ENCODE assay signal across 7 mouse cellular contexts in genomic region chr12:112950761-112951129, GRCm38 (mm10). TPM values are rescaled to one million over a fixed set of nuclear protein-coding genes. Genes with fewer than 3 reads are reported as not detected.
DNase-seq lines count a peak whose midpoint lies in the region; ATAC-seq lines count a peak whose summit lies in the region.

No protein-coding gene starts in this region.

- peak overlapping the region; percentile 83 for H3K4me2 ChIP-seq in lung, embryonic 15.5 days
- peak overlapping the region; percentile 92 for H3K4me2 ChIP-seq in embryonic facial prominence, embryonic 13.5 days
- peak overlapping the region; percentile 95 for H3K4me2 ChIP-seq in intestine, embryonic 15.5 days (replicated peaks)
- H3K4me2 ChIP-seq in neural tube, embryonic 14.5 days (ENCODE audit: low read depth, low read length) = peak overlapping the region; percentile 77

- H3K4me1 ChIP-seq in lung, embryonic 15.5 days = peaks cover 37% of the 10 kb centered on the region
- H3K4me1 ChIP-seq in embryonic facial prominence, embryonic 13.5 days = peaks cover 14% of the 10 kb centered on the region
- H3K4me1 ChIP-seq in intestine, embryonic 15.5 days (replicated peaks) = peaks cover 20% of the 10 kb centered on the region
- H3K4me1 ChIP-seq in neural tube, embryonic 14.5 days (ENCODE audit: control insufficient read depth, insufficient read depth, low read length) = peaks cover 13% of the 10 kb centered on the region; the same call in 1 of the 2 replicates

- 2% methylated on average over 6 of the region's 6 CpGs for WGBS in lung, embryonic 15.5 days
- WGBS in embryonic facial prominence, embryonic 13.5 days = 6% methylated on average over 6 of the region's 6 CpGs
- WGBS in intestine, embryonic 15.5 days = 6% methylated on average over 6 of the region's 6 CpGs
- 4% methylated on average over 6 of the region's 6 CpGs for WGBS in neural tube, embryonic 14.5 days

- H3K27ac ChIP-seq in lung, embryonic 15.5 days = peak overlapping the region; percentile 88
- peak overlapping the region; percentile 69; the same call in 1 of the 2 replicates for H3K27ac ChIP-seq in embryonic facial prominence, embryonic 13.5 days
- peak overlapping the region; percentile 73 for H3K27ac ChIP-seq in intestine, embryonic 15.5 days
- H3K27ac ChIP-seq in neural tube, embryonic 14.5 days (ENCODE audit: low read depth, low read length) = peak overlapping the region; percentile 83

- H3K36me3 ChIP-seq in lung, embryonic 15.5 days = no peaks in the 10 kb centered on the region
- no peaks in the 10 kb centered on the region for H3K36me3 ChIP-seq in embryonic facial prominence, embryonic 13.5 days
- H3K36me3 ChIP-seq in intestine, embryonic 15.5 days = no peaks in the 10 kb centered on the region
- H3K36me3 ChIP-seq in neural tube, embryonic 14.5 days (ENCODE audit: control insufficient read depth, insufficient read depth, low read length) = no peaks in the 10 kb centered on the region

- H3K27me3 ChIP-seq in lung, embryonic 15.5 days = no peaks in the 10 kb centered on the region
- no peaks in the 10 kb centered on the region; the same call in 1 of the 2 replicates for H3K27me3 ChIP-seq in embryonic facial prominence, embryonic 13.5 days
- H3K27me3 ChIP-seq in intestine, embryonic 15.5 days (replicated peaks) = no peaks in the 10 kb centered on the region
- H3K27me3 ChIP-seq in neural tube, embryonic 14.5 days (ENCODE audit: control insufficient read depth, insufficient read depth, low read length) = no peaks in the 10 kb centered on the region

- peak overlapping the region; percentile 60; the same call in 1 of the 2 replicates for H3K9ac ChIP-seq in lung, embryonic 15.5 days
- peak overlapping the region; percentile 83; the same call in 1 of the 2 replicates for H3K9ac ChIP-seq in embryonic facial prominence, embryonic 13.5 days
- 0 out of 2 replicates have a peak overlapping the region, but pooled peaks have one; percentile 63 for H3K9ac ChIP-seq in intestine, embryonic 15.5 days
- H3K9ac ChIP-seq in neural tube, embryonic 14.5 days (replicated peaks; ENCODE audit: low read depth, low read length) = peak overlapping the region; percentile 72

- no peak for DNase-seq in lung, postnatal 10 days
- no peak for DNase-seq in urinary bladder, postnatal 4 days (ENCODE audit: low spot score in 2 of 2)
- no peak for DNase-seq in left cerebral cortex, postnatal 10 days (ENCODE audit: extremely low spot score in 1 of 2, low spot score in 2 of 2)

- H3K9me3 ChIP-seq in lung, embryonic 15.5 days = no peaks in the 10 kb centered on the region
- H3K9me3 ChIP-seq in embryonic facial prominence, embryonic 13.5 days = no peaks in the 10 kb centered on the region
- H3K9me3 ChIP-seq in intestine, embryonic 15.5 days = no peaks in the 10 kb centered on the region
- no peaks in the 10 kb centered on the region for H3K9me3 ChIP-seq in neural tube, embryonic 14.5 days (ENCODE audit: control insufficient read depth, low read length)

- intact Hi-C loops in left cerebral cortex, postnatal 10 days (cut with DNase I) = no loop called here

- peak overlapping the region; percentile 58 for H3K4me3 ChIP-seq in lung, embryonic 15.5 days
- peak overlapping the region; percentile 66 for H3K4me3 ChIP-seq in embryonic facial prominence, embryonic 13.5 days
- peak overlapping the region; percentile 64 for H3K4me3 ChIP-seq in intestine, embryonic 15.5 days (replicated peaks)
- H3K4me3 ChIP-seq in neural tube, embryonic 14.5 days (ENCODE audit: low read depth, low read length) = peak overlapping the region; percentile 46

- no peak; the same call in 1 of the 2 replicates for ATAC-seq in lung, embryonic 15.5 days (ENCODE audit: borderline replicate concordance, extremely low read depth, low FRiP score, low TSS enrichment)
- ATAC-seq in embryonic facial prominence, embryonic 13.5 days (ENCODE audit: insufficient number of reproducible peaks, insufficient read depth, low FRiP score, low TSS enrichment, low read depth) = no peak
- peak; percentile 18 for ATAC-seq in intestine, embryonic 15.5 days
- peak; percentile 49 for ATAC-seq in neural tube, embryonic 14.5 days (ENCODE audit: low read depth)

RNA-seq across cellular contexts. Expression of gene Nudt14, which starts 8.8 kb away (rescaled TPM):
- 103 and 120 TPM in 2 replicates for polyA plus RNA-seq in lung, embryonic 15.5 days (2015; fragmentation: Nextera tagmentation; extraction: Ambion mirVana)
- 83.4 and 103 TPM in 2 replicates for polyA plus RNA-seq in embryonic facial prominence, embryonic 13.5 days (2015; fragmentation: Nextera tagmentation; extraction: Ambion mirVana)
- polyA plus RNA-seq in intestine, embryonic 15.5 days (2015; fragmentation: Nextera tagmentation; extraction: Ambion mirVana) = 91.3 and 94.7 TPM in 2 replicates
- 57.1 and 64.1 TPM in 2 replicates for polyA plus RNA-seq in neural tube, embryonic 14.5 days (2014; fragmentation: Nextera tagmentation; extraction: Ambion mirVana)
- total RNA-seq in left cerebral cortex, postnatal 10 days (2021) = 10 to 100 TPM; 11.8 to 13.2 TPM

RNA-seq across cellular contexts. Expression of gene Jag2, which starts 21.2 kb away (rescaled TPM):
- polyA plus RNA-seq in lung, embryonic 15.5 days (2015; fragmentation: Nextera tagmentation; extraction: Ambion mirVana) = 6.2 and 7.2 TPM in 2 replicates
- 7.4 and 11.5 TPM in 2 replicates for polyA plus RNA-seq in embryonic facial prominence, embryonic 13.5 days (2015; fragmentation: Nextera tagmentation; extraction: Ambion mirVana)
- 3.7 and 4.1 TPM in 2 replicates for polyA plus RNA-seq in intestine, embryonic 15.5 days (2015; fragmentation: Nextera tagmentation; extraction: Ambion mirVana)
- 14.0 and 17.2 TPM in 2 replicates for polyA plus RNA-seq in neural tube, embryonic 14.5 days (2014; fragmentation: Nextera tagmentation; extraction: Ambion mirVana)
- 10 to 100 TPM; 60.0 to 60.9 TPM for total RNA-seq in left cerebral cortex, postnatal 10 days (2021)

RNA-seq across cellular contexts. Expression of gene Btbd6, which starts 25.5 kb away (rescaled TPM):
- polyA plus RNA-seq in lung, embryonic 15.5 days (2015; fragmentation: Nextera tagmentation; extraction: Ambion mirVana) = 25.7 and 28.1 TPM in 2 replicates
- polyA plus RNA-seq in embryonic facial prominence, embryonic 13.5 days (2015; fragmentation: Nextera tagmentation; extraction: Ambion mirVana) = 29.3 and 29.5 TPM in 2 replicates
- polyA plus RNA-seq in intestine, embryonic 15.5 days (2015; fragmentation: Nextera tagmentation; extraction: Ambion mirVana) = 19.5 and 22.4 TPM in 2 replicates
- 48.1 and 55.5 TPM in 2 replicates for polyA plus RNA-seq in neural tube, embryonic 14.5 days (2014; fragmentation: Nextera tagmentation; extraction: Ambion mirVana)
- total RNA-seq in left cerebral cortex, postnatal 10 days (2021) = 10 to 100 TPM; 61.0 to 61.9 TPM

RNA-seq across cellular contexts. Expression of gene Brf1, which starts 49.8 kb away (rescaled TPM):
- 56.1 and 63.3 TPM in 2 replicates for polyA plus RNA-seq in lung, embryonic 15.5 days (2015; fragmentation: Nextera tagmentation; extraction: Ambion mirVana)
- 74.9 and 80.1 TPM in 2 replicates for polyA plus RNA-seq in embryonic facial prominence, embryonic 13.5 days (2015; fragmentation: Nextera tagmentation; extraction: Ambion mirVana)
- polyA plus RNA-seq in intestine, embryonic 15.5 days (2015; fragmentation: Nextera tagmentation; extraction: Ambion mirVana) = 45.8 and 49.8 TPM in 2 replicates
- polyA plus RNA-seq in neural tube, embryonic 14.5 days (2014; fragmentation: Nextera tagmentation; extraction: Ambion mirVana) = 52.1 and 53.8 TPM in 2 replicates
- total RNA-seq in left cerebral cortex, postnatal 10 days (2021) = 10 to 100 TPM; 53.8 to 54.2 TPM

Comparison
In these comparisons a context has a peak if more than half of its experiments do, and no peak if none do; other contexts are left out.
1. ATAC-seq: peak in intestine, embryonic 15.5 days (single experiment) and neural tube, embryonic 14.5 days (single experiment); none in lung, embryonic 15.5 days (single experiment) and embryonic facial prominence, embryonic 13.5 days (single experiment).
2. Peak in every context shown above with its lines, with median percentiles within 50 percentile points of each other: H3K27ac ChIP-seq, H3K4me2 ChIP-seq, H3K4me3 ChIP-seq and H3K9ac ChIP-seq.